Mouse (Mus musculus) lung, embryonic 16.5 days (tissue): ENCODE data around the gene Prkcb. TPM values are rescaled to one million over a fixed set of nuclear protein-coding genes. Genes with fewer than 3 reads are reported as not detected.

Source experiments
- ATAC-seq: fragments of 200-750 bp; cut with Nextera tagmentation; 2 replicates; pipeline ENCODE4 v1.8.0; 2017; ENCODE audit warnings: low read depth, mild to moderate bottlenecking, moderate library complexity
- H3K27ac ChIP-seq: fragments of 300-500 bp; sonication (generic); 2 replicates; pipeline ENCODE4 v1.5.1; 2014; ENCODE audit warnings: mild to moderate bottlenecking, control low read depth, low read length
- H3K27me3 ChIP-seq: fragments of 300-500 bp; sonication (generic); 2 replicates; pipeline ENCODE4 v1.6.1; 2014; ENCODE audit warnings: low read depth, low read length, mixed read lengths; ENCODE audit not compliant: control insufficient read depth, insufficient read depth
- H3K36me3 ChIP-seq: fragments of 300-500 bp; sonication (generic); 2 replicates; pipeline ENCODE4 v1.6.1; 2014; ENCODE audit warnings: low read length; ENCODE audit not compliant: control insufficient read depth, insufficient read depth
- H3K4me1 ChIP-seq: fragments of 300-500 bp; sonication (generic); replicated peaks from 2 replicates; pipeline ENCODE4 v1.6.1; 2014; ENCODE audit warnings: low read length, mixed read lengths; ENCODE audit not compliant: control insufficient read depth, insufficient read depth
- H3K4me2 ChIP-seq: fragments of 300-500 bp; sonication (generic); 2 replicates; pipeline ENCODE4 v1.6.1; 2014; ENCODE audit warnings: low read depth, low read length, control low read depth
- H3K4me3 ChIP-seq: fragments of 300-500 bp; sonication (generic); 2 replicates; pipeline ENCODE4 v1.5.1; 2014; ENCODE audit warnings: mild to moderate bottlenecking, low read length, control low read depth
- H3K9ac ChIP-seq: fragments of 300-500 bp; sonication (generic); 2 replicates; pipeline ENCODE4 v1.6.1; 2014; ENCODE audit warnings: low read length, control low read depth
- H3K9me3 ChIP-seq: fragments of 300-500 bp; sonication (generic); 2 replicates; pipeline ENCODE4 v1.6.1; 2016; ENCODE audit warnings: low read length; ENCODE audit not compliant: control insufficient read depth
- WGBS: fragments of 180-500 bp; shearing (Covaris S2); extraction: QIAGEN DNeasy Blood & Tissue Kit; methylation state at CpG from one replicate; pipeline ENCODE4 v1.1.7; 2014; 5-methylcytosine and 5-hydroxymethylcytosine counted together
- polyA plus RNA-seq: library from polyadenylated mRNA; unstranded; fragments of >200 nt; fragmentation: Nextera tagmentation; extraction: Ambion mirVana; gene quantifications from 2 replicates; pipeline ENCODE4 v1.2.1, GENCODE M21; 2015

The Prkcb gene
- polyA plus RNA-seq, 1 experiment from 2014 or later = 4.1 TPM

DNA sequence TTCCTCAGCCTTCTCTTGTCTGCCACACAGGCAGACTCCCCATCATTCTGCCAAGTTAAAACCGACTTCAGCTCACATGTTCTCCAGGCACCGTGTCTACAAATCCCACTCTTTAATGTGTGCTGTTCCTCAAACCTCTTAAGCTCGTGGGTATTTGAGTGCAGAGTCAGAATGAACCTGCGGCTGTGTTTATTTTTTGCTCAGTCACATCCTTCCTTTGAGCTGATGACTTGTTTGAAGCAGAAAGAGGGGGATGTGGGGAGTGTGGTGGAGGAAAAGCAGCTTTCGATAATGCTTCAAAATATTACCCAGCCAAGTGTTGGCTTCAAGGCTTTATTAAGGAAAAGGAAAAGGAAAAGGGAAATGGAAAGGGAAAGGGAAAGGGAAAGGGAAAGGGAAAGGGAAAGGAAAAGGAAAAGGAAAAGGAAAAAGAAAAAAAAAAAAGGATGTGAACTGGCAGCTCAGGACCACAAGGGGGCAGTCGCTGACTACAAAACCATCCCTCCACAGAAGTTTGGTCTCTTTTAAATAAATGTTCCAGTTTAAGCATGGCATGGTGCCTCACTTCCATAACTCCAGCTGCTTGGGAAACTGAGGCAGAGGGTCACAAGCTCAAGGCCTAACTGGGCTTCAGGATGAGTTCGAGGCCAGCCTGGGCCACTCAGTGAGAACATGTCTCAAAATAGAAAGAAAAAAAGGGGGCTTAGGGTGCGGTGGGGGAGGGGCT lies 177.4 kb downstream of the Prkcb start:
- H3K27me3 ChIP-seq = no peaks in the 10 kb centered on the region
- H3K27ac ChIP-seq = no peak overlapping the region
- no peak overlapping the region for H3K9ac ChIP-seq
- WGBS = 30% methylated on average over 8 of the region's 8 CpGs
- H3K4me2 ChIP-seq = no peak overlapping the region
- H3K4me3 ChIP-seq = no peak overlapping the region
- no peak for ATAC-seq
- H3K36me3 ChIP-seq = no peaks in the 10 kb centered on the region
- H3K9me3 ChIP-seq = no peaks in the 10 kb centered on the region
- H3K4me1 ChIP-seq = no peaks in the 10 kb centered on the region; the same call in 1 of the 2 replicates

DNA sequence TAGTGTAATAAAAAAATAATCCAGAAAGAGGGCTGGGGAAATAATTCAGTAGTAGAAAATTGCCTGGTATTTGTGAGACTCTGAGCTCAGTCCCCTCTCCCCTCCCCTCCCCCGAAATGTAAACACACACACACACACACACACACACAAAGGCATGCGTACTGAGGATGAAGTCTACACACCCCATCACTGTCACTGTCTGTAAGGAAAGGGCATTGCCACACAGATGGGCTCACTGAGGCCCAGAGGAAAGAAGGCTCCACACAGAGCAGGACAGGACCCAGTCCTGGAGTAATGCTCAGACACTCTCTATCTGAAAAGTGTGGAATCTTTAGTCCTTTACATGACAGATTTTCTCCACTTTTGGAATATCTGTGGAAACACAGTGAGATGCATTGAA lies 178.2 kb downstream of the Prkcb start:
- 32% methylated on average over 2 of the region's 2 CpGs for WGBS
- Histone ChIP-seq H3K27ac (no peak overlapping the region), H3K4me2 (no peak overlapping the region), H3K9ac (no peak overlapping the region), H3K9me3 (no peaks in the 10 kb centered on the region), H3K4me3 (no peak overlapping the region), H3K4me1 (no peaks in the 10 kb centered on the region; the same call in 1 of the 2 replicates), H3K27me3 (no peaks in the 10 kb centered on the region), H3K36me3 (no peaks in the 10 kb centered on the region)
- no peak for ATAC-seq

DNA sequence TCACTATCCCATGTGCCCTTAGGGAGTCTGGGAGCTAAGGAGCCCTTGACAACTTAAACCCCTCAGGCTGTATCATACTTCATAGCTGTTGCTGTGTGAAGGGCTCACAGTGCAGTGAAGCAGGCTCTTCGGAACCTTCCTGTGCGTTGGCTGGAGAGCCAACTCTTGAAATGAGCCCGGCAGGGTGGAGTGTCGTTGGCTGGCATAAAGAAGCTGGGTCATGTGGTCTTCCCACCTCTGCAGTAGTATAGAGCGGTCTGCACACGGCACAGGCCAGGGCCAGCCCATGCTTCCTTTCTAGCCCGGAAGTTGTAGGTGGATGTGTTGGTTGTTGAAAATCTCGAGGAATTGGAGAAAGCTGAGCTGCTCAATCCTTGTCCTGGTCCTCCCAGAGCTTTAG lies 179.3 kb downstream of the Prkcb start:
- WGBS = 61% methylated on average over 8 of the region's 8 CpGs
- no peaks in the 10 kb centered on the region for H3K36me3 ChIP-seq
- no peaks in the 10 kb centered on the region for H3K9me3 ChIP-seq
- no peaks in the 10 kb centered on the region for H3K27me3 ChIP-seq
- H3K4me3 ChIP-seq = no peak overlapping the region
- ATAC-seq = no peak
- H3K4me2 ChIP-seq = no peak overlapping the region
- H3K27ac ChIP-seq = no peak overlapping the region
- no peak overlapping the region for H3K9ac ChIP-seq
- no peaks in the 10 kb centered on the region; the same call in 1 of the 2 replicates for H3K4me1 ChIP-seq

DNA sequence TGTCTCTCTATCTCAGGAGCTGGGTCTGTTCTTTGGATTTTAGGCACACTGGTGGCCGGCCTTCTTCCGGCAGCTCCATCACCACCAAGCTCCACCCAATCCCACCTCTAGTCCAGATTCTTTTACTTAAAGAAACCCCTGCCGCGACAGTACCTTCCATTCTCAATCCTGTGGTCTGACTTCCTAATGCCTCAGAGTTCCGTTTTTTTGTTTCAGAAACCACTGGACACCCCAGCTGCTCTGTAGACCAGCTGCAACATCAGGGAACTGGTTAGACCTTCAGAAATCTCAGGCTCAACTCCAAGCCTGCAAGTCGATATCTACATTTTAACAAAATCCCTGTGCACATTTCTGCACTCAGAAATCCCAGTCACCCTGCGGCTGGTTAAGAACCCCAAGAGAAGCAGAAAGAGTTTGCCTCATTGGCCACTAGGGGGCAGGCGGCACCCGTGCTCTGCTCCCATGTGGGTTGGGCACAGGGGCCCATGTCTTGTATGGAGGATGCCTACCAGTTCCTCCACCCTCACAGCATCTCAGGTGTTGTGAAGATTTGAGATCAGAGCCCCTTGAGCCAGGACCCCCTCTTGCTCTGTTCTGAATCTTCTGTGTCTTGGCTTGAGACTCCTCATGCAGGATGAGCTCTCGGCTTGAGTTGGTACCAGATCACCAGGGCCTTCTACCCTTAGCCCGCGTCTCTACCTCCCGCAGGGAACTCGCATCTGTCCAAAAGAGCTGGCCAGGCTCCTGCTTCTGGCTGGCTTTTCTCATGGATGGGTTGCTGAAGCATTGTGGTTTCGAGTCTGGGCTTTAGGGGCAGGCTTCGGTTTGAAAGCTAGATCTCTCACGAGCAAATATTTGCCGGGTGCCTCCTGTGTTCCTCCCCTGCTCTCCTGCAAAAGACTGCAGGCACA lies 182.1 kb downstream of the Prkcb start:
- peaks cover 8% of the 10 kb centered on the region for H3K9me3 ChIP-seq
- WGBS = 52% methylated on average over 18 of the region's 18 CpGs
- H3K36me3 ChIP-seq = no peaks in the 10 kb centered on the region
- no peak overlapping the region for H3K9ac ChIP-seq
- H3K4me1 ChIP-seq = no peaks in the 10 kb centered on the region; the same call in 1 of the 2 replicates
- H3K27me3 ChIP-seq = no peaks in the 10 kb centered on the region
- peak; percentile 69 for ATAC-seq
- H3K4me2 ChIP-seq = no peak overlapping the region
- no peak overlapping the region for H3K4me3 ChIP-seq
- H3K27ac ChIP-seq = no peak overlapping the region

DNA sequence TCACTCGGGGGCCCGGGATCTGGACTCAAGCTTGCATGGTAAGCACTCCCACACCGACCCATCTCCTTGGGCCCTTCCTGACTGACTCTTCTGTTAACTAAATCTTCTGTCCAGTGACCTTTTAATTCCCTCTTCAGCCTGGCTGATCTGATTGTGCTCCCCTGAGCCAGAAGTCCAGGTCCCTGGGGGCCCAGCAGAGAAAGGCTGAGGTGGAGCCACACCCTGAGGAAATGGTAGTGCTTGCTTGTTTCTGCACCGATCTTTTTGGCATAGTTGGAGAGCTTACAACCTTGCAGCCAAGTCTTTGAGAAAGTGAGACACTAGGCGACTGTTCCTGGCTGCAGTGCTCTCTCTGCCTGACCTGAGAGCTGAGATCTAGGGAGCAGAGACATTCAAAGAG lies 183.7 kb downstream of the Prkcb start:
- WGBS = 72% methylated on average over 5 of the region's 5 CpGs
- H3K4me1 ChIP-seq = no peaks in the 10 kb centered on the region
- no peak overlapping the region for H3K27ac ChIP-seq
- H3K9ac ChIP-seq = no peak overlapping the region
- no peak for ATAC-seq
- H3K36me3 ChIP-seq = no peaks in the 10 kb centered on the region
- no peaks in the 10 kb centered on the region for H3K27me3 ChIP-seq
- no peak overlapping the region for H3K4me3 ChIP-seq
- no peak overlapping the region for H3K4me2 ChIP-seq
- peaks cover 8% of the 10 kb centered on the region for H3K9me3 ChIP-seq

DNA sequence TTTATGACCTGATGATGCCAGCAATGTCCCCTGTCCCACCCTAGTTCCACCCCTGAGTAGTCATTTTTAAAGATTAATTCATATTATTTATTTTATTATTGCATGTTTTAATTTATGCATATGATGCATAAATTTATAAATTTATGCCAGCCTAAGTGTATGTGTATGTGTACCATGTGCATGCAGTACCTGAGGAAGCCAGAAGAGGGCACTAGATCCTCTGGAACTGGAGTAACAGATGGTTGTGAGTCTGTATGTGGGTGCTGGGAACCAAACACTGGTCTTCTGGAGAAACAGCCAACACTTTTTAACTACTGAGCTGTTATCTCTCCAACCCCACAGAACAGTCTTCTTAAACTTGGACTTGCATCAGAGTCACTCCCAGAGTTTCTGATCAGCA lies 186.5 kb downstream of the Prkcb start:
- H3K4me3 ChIP-seq = no peak overlapping the region
- H3K9me3 ChIP-seq = peaks cover 8% of the 10 kb centered on the region
- ATAC-seq = no peak
- no peaks in the 10 kb centered on the region for H3K36me3 ChIP-seq
- no peak overlapping the region for H3K27ac ChIP-seq
- H3K4me1 ChIP-seq = 0 out of 2 replicates have a peak, but pooled peaks cover 2% of the 10 kb centered on the region
- no peak overlapping the region for H3K9ac ChIP-seq
- no peak overlapping the region for H3K4me2 ChIP-seq
- no peaks in the 10 kb centered on the region for H3K27me3 ChIP-seq

DNA sequence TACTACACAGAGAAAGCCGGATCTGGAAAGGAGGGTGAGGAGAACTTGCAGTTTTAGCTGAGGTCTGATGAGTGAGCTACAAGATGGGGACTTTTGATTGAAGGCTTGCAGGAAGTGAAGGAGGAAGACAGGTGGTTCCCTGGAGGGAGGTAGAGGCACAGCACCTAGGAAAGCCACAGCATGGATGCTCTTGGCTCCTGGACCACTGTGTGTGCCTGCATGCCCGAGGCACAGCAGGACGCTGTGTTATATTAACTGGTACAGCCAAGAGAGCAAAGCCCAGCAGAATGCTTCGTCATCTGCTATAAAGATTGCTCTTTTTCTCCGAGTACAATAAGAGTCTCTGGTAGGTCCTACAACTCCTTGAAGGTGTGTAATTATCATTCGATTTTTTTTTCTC lies 188.1 kb downstream of the Prkcb start:
- Histone ChIP-seq H3K27ac (no peak overlapping the region), H3K36me3 (no peaks in the 10 kb centered on the region), H3K27me3 (no peaks in the 10 kb centered on the region), H3K4me2 (no peak overlapping the region), H3K9ac (no peak overlapping the region), H3K4me1 (0 out of 2 replicates have a peak, but pooled peaks cover 2% of the 10 kb centered on the region), H3K4me3 (no peak overlapping the region), H3K9me3 (peaks cover 8% of the 10 kb centered on the region)
- WGBS = 81% methylated on average over 6 of the region's 6 CpGs
- no peak for ATAC-seq

DNA sequence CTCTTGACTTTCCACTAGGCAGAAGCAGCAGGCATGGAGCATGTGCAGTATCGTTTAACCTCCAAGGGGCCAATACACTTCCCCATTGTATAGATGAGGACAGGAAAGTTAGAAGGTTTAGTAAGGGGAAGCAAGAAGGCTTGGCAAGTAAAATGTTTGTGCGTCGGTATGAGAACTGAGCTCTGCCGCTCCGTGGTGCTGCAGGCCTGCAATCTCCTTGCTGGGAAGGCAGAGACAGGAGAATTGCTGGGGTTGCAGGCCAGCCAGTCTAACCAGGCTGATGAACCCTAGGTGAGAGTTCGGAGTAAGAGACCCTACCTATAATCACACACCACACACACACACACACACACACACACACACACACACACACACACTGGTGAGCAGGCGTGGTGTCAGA lies 188.6 kb downstream of the Prkcb start:
- WGBS = 67% methylated on average over 6 of the region's 7 CpGs
- Histone ChIP-seq H3K4me3 (no peak overlapping the region), H3K36me3 (no peaks in the 10 kb centered on the region), H3K9ac (no peak overlapping the region), H3K27ac (no peak overlapping the region), H3K27me3 (no peaks in the 10 kb centered on the region), H3K9me3 (peaks cover 8% of the 10 kb centered on the region), H3K4me1 (0 out of 2 replicates have a peak, but pooled peaks cover 2% of the 10 kb centered on the region), H3K4me2 (no peak overlapping the region)
- ATAC-seq = no peak
